Mouse (Mus musculus): ENCODE measurements around the gene Tsen15.

Tsen15 gene

DNA sequence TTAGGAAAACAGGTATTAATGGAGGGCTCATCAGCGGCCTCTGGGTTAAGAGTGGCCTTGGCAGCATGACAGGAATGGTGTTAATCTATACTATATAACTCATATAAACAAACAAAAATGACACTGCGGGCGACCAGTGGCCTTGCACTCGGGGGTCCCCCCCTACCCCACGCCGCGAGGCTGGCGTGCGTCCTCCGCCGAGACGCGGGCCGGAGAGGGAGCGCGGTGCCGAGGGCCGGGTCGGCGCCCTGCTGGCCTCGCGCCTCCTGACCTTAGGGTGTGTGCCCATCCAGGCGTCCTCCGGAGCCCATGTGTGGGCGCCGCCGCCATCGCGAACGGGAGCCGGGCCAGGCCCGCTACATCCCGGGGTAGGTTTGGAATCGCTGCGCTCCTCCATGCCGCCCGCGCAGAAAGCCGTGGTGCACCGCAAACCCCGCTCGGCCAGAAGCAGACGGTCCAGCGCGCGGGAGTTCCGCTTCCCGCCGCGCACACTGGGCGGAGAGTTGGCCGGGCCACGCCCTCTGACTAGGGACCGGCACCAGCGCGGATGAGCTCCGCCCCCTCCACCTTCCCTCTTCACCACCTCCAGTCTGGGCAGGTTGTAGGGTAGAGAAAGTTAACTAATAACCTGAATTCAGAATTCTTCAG lies at the start of gene Tsen15:
Gene Tsen15, minus strand, starts transcription at position 501 of the 648 bp plus-strand sequence.
- peak; percentile 88 for DNase-seq (ENCODE audit: low read depth, low spot score)

DNA sequence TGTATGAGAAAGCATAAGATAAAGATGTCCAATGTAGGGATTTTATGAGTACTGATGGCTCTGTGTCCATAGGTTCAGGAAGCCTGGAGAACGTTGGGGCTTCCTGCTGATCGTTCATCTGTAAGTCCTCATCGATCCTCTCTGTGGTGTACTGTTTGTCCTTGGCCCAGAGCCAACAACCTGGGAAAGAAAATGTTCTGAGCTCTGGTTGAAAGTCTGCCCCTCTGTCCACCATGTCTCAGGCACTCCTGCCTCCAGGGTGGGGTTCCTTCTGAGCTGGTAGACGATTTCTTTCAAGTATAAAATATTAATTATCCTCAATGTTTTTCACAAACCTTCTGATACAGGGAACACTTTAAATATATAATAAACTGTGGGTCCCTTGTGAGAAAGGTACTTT lies 47.7 kb upstream of the Tsen15 start:
- no peak for DNase-seq (ENCODE audit: low read depth, low spot score)

DNA sequence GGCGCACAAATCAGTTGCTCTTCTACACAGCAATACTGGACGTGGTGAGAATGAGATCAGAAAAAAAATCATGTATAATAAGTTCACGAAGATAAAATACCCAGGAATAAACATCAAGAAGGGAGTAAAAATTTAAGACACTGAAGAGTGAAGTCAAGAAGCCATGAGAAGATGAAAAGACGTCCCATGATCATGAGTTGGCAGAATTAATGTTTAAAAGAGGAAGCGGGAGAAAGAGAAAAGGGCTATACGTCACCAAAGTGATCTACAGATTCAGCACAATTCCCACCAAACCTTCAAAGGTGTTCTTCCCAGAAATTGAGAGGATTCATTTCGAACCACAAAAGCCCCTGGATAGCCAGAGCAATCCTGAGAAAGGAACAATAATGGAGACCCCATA lies 43.3 kb upstream of the Tsen15 start:
- no peak for DNase-seq (ENCODE audit: low read depth, low spot score)

DNA sequence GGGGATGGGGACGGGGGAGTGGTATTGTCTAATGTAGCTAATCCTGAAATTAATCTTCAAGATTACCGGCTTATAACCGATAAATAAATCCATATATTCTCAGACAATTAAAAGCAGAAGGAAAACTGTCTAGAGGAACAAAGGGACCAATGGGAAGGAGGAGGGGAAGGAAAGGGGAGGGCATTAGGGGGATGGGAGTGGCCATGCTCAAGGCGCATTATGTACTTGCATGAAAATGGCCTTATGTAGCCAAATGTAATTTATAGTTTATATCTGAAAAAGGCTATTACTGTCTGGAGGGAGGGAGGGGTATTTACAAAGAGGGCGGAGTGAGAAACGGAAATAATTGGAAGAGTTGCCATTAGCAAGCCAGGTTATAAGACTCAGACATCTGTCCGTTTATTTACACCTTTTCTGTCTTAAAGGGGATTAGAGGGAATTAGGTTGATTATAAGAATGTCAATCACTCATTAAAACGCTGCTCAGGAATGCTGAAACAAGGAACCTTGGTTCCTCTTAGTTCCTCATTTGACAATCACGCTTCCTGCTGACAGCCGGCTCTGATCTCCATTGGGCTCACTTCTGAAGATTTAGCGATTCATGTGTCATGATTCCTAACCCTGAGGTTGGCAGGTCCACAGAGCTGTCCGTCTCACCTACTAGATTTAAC lies 41.6 kb upstream of the Tsen15 start:
- no peak for DNase-seq (ENCODE audit: low read depth, low spot score)

DNA sequence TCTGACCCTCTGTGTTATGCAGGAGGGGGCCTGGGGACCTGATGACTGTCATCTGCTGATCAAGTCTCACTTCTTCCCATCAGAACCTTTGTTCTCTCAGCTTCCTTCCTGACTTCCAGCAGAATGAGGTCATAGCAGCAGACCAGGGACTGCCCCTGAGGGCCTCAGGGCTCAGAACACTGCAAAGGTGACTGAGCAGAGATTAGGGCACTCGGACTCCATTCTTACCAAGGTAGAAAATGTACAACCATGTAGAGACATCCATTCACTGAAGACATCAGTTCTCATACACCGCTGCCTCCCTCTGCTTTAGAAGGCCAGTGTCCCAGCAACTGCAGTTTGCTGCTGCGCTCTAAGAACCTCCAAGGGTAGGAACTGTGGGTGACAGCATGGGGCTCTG lies 36.6 kb upstream of the Tsen15 start:
- no peak for DNase-seq (ENCODE audit: low read depth, low spot score)

DNA sequence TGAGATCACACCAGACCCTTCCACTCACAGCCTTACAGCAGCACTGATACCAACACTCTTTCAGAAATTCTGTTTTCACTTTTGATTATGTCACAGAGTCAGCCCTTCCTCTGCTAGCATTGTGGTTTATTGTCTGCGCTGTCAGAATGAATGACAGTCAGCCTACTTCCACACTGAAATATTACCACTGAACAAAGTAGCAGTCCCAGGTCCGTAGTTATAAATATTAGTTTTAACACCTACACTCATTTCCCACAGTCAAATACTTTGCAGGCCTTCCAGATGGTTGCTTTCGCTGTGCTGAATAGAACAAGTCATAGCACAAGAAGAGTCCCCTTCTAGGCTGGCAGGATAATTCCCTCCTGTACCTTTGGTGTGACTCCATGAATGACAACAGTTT lies 35.8 kb upstream of the Tsen15 start:
- DNase-seq (ENCODE audit: low read depth, low spot score), result no peak

- no peak for DNase-seq (ENCODE audit: low read depth, low spot score)
Measured at GRCm38 (mm10) chr1:152417602-152418001, 31.1 kb upstream of the Tsen15 start.

DNA sequence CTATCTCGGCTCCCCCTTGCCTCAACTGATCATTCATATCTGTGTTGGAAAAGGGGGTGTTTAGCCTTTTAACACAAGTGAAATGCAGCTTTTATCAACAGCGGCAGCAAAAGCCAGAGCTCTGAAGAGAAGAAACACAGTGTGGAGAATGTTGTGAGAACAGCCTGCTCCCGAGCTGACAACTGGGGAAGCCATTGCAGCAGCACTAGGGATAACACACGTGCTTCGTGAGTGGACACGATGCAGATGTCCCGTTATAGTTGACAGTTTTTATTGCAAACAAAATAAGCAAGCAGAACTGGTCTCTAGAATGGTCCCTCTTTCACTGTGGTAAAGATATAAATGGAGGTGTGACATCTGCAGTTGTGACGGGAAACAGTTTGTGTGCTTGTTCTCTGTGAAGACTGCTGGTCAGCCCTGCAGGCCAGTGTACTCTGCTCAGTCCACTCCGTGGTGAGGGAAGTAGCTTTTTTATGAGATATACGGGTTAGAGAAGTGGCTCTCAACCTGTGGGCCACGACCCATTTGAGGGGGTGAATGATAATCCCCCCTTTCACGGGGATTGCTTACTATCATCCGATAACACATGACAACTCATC lies 29.9 kb upstream of the Tsen15 start:
- no peak for DNase-seq (ENCODE audit: low read depth, low spot score)

DNA sequence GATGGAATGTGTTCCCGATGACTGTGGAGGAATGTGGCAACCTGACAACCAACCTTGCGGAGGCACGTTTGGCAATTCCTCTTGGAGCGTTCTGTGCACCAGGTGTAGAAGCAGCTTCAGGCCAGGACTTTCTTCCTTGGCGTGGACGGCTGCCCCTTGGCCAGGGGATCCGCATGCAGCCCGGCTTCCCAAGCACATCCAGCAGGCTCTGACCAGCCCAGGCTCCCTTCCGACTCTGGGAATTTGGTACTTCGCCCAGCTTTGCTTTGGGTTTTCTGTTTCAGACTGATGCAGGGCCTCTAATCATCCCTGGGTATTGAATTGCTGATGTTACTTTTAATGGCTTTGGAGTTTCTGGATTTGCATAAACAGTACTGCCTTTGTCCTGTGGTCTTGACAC lies 28.0 kb upstream of the Tsen15 start:
- DNase-seq (ENCODE audit: low read depth, low spot score), result peak; percentile 75

- no peak for DNase-seq (ENCODE audit: low read depth, low spot score)
Measured at GRCm38 (mm10) chr1:152413961-152414360, 27.5 kb upstream of the Tsen15 start.

DNA sequence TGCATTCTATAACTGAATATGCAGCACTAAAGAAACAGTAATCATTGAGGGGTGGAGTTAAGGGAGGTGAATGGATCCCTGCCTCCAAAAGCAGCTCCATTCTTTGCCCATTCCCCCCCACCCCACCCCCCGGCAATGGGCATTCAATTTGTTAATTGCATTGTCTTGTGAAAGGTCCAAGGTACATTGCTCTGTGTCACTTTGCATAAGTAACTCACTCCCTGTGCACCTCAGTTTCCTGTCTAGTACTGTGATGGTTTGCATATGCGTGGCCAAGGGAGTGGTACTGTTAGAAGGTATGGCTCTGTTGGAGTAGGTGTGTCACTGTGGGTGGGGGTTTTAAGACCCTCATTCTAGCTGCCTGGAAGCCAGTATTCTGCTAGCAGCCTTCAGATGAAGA lies 26.6 kb upstream of the Tsen15 start:
- DNase-seq (ENCODE audit: low read depth, low spot score), result peak; percentile 85

GRCm38 (mm10) chr1:152410657-152411056 lies 24.2 kb upstream of the Tsen15 start:
- DNase-seq (ENCODE audit: low read depth, low spot score), result no peak

GRCm38 (mm10) chr1:152409356-152409755 lies 22.9 kb upstream of the Tsen15 start:
- DNase-seq (ENCODE audit: low read depth, low spot score), result no peak

- DNase-seq (ENCODE audit: low read depth, low spot score), result peak; percentile 36
Measured at GRCm38 (mm10) chr1:152407021-152407946, 20.8 kb upstream of the Tsen15 start.

GRCm38 (mm10) chr1:152400556-152401540 lies 14.4 kb upstream of the Tsen15 start:
- peak; percentile 17 for DNase-seq (ENCODE audit: low read depth, low spot score)

DNA sequence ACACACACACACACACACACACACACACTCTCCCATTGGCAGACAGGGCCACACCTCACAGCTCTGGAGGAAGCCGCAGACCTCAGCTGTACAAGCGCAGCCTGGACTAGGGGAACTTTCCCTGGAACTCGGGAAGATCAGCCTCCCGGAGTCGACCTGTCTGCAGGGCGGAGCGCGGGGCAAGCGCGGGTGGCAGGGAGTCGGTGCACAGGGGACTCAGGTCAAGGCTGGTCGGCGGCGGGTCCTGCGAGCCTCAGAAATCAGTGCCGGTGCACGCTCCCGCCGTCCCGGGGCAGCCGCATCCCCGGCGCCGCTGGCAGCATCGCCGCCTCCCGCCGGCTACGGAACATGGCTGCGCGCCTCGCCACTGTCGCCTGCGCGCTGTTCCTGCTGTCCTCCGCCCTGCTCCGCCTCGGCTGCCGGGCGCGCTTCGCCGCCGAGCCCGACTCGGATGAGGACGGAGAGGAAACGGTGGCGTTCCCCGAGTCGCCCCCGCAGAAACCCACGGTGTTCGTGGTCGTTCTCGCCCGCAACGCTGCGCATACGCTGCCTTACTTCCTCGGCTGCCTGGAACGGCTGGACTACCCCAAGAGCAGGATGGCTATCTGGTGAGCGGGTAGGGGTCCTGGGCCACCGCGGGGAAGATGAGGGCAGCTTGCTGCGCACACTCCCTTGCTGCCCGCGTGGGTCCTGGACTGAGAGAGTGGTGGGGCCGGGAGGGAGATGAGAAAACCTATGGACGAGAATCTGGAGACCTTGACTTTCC lies 13.5 kb upstream of the Tsen15 start, which contains the start of gene Colgalt2:
Gene Colgalt2, plus strand, starts transcription at position 41 of the 766 bp plus-strand sequence.
- DNase-seq (ENCODE audit: low read depth, low spot score), result peak; percentile 83

DNA sequence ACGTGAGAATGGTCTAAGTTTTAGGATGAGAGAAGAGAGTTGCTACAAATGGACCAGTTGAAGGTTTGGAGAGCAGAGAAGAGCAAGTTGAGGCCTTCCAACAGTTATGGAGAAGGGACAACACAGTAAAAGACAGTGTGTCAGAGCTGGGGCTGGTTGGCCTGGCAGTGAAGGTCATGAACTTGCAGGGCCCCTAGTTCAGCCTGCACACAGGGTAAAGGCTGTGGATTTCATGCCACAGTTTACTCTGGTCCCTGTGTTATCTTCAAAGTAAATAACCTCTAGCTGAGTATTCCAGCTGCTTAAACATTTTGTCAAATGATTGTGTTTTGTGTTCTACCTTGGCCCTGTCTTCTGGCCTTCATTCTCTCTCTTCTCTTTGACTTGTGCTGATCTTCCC lies 12.2 kb upstream of the Tsen15 start:
- DNase-seq (ENCODE audit: low read depth, low spot score), result no peak

- DNase-seq (ENCODE audit: low read depth, low spot score), result no peak
Measured at GRCm38 (mm10) chr1:152394956-152395515, 8.5 kb upstream of the Tsen15 start.

GRCm38 (mm10) chr1:152394137-152394536 lies 7.6 kb upstream of the Tsen15 start:
- no peak for DNase-seq (ENCODE audit: low read depth, low spot score)

DNA sequence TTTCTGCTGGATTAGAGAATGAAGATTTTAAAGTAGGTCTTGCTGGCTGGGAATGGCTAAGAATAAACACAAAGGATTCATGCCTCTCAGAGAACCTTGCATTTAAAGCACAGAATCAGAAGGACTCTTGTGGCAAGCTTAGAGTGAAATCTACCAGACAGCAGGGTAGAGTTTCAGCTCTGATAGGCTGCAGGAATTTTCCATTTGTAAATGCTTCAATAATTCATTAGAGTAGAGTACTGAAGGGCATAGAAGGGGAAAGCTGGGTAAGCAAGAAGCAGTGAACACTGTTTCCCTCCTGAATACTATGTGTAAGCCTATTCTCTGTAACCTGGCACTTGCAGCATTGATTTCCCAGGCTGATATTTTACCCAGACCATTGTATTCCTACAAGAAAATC lies 2.8 kb upstream of the Tsen15 start:
- DNase-seq (ENCODE audit: low read depth, low spot score), result no peak

All from R1 (cell line).